Mouse (Mus musculus) hindbrain, embryonic 13.5 days (tissue): ENCODE results near the gene Dhrs7c. TPM values are rescaled to one million over a fixed set of nuclear protein-coding genes. Genes with fewer than 3 reads are reported as not detected.

ENCODE experiments used
- ATAC-seq: fragments of 200-750 bp; cut with Nextera tagmentation; 2 replicates; pipeline ENCODE4 v1.8.0; 2017; ENCODE audit warnings: moderate TSS enrichment; ENCODE audit not compliant: low FRiP score
- H3K27ac ChIP-seq: fragments of 300-500 bp; sonication (generic); 2 replicates; pipeline ENCODE4 v1.5.1; 2015; ENCODE audit warnings: inconsistent platforms, mild to moderate bottlenecking, moderate library complexity
- H3K27me3 ChIP-seq: fragments of 300-500 bp; sonication (generic); 2 replicates; pipeline ENCODE4 v1.6.1; 2015; ENCODE audit warnings: mild to moderate bottlenecking, inconsistent platforms
- H3K36me3 ChIP-seq: fragments of 300-500 bp; sonication (generic); 2 replicates; pipeline ENCODE4 v1.6.1; 2015; ENCODE audit warnings: mild to moderate bottlenecking, inconsistent platforms
- H3K4me1 ChIP-seq: fragments of 300-500 bp; sonication (generic); replicated peaks from 2 replicates; pipeline ENCODE4 v1.6.1; 2015; ENCODE audit warnings: inconsistent platforms
- H3K4me2 ChIP-seq: fragments of 300-500 bp; sonication (generic); 2 replicates; pipeline ENCODE4 v1.6.1; 2015; ENCODE audit warnings: inconsistent platforms, mild to moderate bottlenecking, moderate library complexity
- H3K4me3 ChIP-seq: fragments of 300-500 bp; sonication (generic); 2 replicates; pipeline ENCODE4 v1.5.1; 2015; ENCODE audit warnings: mild to moderate bottlenecking, inconsistent platforms
- H3K9ac ChIP-seq: fragments of 300-500 bp; sonication (generic); 2 replicates; pipeline ENCODE4 v1.6.1; 2015; ENCODE audit warnings: mild to moderate bottlenecking, inconsistent platforms
- H3K9me3 ChIP-seq: fragments of 300-500 bp; sonication (generic); 2 replicates; pipeline ENCODE4 v1.6.1; 2016; ENCODE audit warnings: inconsistent platforms
- WGBS: fragments of 180-500 bp; shearing (Covaris S2); methylation state at CpG from one replicate; pipeline ENCODE4 v1.1.7; 2015; 5-methylcytosine and 5-hydroxymethylcytosine counted together
- polyA plus RNA-seq: library from polyadenylated mRNA; unstranded; fragments of >200 nt; fragmentation: Nextera tagmentation; extraction: Ambion mirVana; gene quantifications from 2 replicates; pipeline ENCODE4 v1.2.1, GENCODE M21; 2015

The Dhrs7c gene
- polyA plus RNA-seq, 1 experiment from 2014 or later, result not detected

- Histone ChIP-seq H3K27ac (no peak overlapping the region), H3K9me3 (no peaks in the 10 kb centered on the region), H3K9ac (no peak overlapping the region), H3K36me3 (no peaks in the 10 kb centered on the region), H3K4me3 (no peak overlapping the region), H3K4me1 (no peaks in the 10 kb centered on the region), H3K27me3 (no peaks in the 10 kb centered on the region), H3K4me2 (no peak overlapping the region)
- no peak for ATAC-seq
- WGBS, result 42% methylated on average over 2 of the region's 2 CpGs
These were observed 57.0 kb downstream of the Dhrs7c start for GRCm38 (mm10) chr11:67855035-67855434.

GRCm38 (mm10) chr11:67858518-67858917, 60.5 kb downstream of the Dhrs7c start:
- H3K4me3 ChIP-seq, result no peak overlapping the region
- no peaks in the 10 kb centered on the region for H3K27me3 ChIP-seq
- peaks cover 8% of the 10 kb centered on the region for H3K4me1 ChIP-seq
- no peak overlapping the region for H3K9ac ChIP-seq
- no peak for ATAC-seq
- 87% methylated on average over 9 of the region's 9 CpGs for WGBS
- H3K4me2 ChIP-seq, result no peak overlapping the region
- H3K36me3 ChIP-seq, result no peaks in the 10 kb centered on the region
- no peak overlapping the region for H3K27ac ChIP-seq
- H3K9me3 ChIP-seq, result no peaks in the 10 kb centered on the region

- no peak for ATAC-seq
- Histone ChIP-seq H3K4me2 (no peak overlapping the region), H3K4me1 (peaks cover 8% of the 10 kb centered on the region), H3K9ac (no peak overlapping the region), H3K36me3 (no peaks in the 10 kb centered on the region), H3K27me3 (no peaks in the 10 kb centered on the region), H3K9me3 (no peaks in the 10 kb centered on the region), H3K4me3 (no peak overlapping the region), H3K27ac (peak overlapping the region; percentile 35)
- 59% methylated on average over 7 of the region's 7 CpGs for WGBS
These were observed 62.9 kb downstream of the Dhrs7c start for GRCm38 (mm10) chr11:67860743-67861398.

GRCm38 (mm10) chr11:67861399-67861838, 63.4 kb downstream of the Dhrs7c start:
- WGBS, result 4% methylated on average over 7 of the region's 7 CpGs
- Histone ChIP-seq H3K4me2 (no peak overlapping the region), H3K4me3 (no peak overlapping the region), H3K27me3 (no peaks in the 10 kb centered on the region), H3K9me3 (no peaks in the 10 kb centered on the region), H3K9ac (no peak overlapping the region), H3K36me3 (no peaks in the 10 kb centered on the region), H3K4me1 (peaks cover 8% of the 10 kb centered on the region), H3K27ac (peak overlapping the region; percentile 35)
- no peak for ATAC-seq

GRCm38 (mm10) chr11:67865100-67865499, 67.1 kb downstream of the Dhrs7c start:
- Histone ChIP-seq H3K9ac (no peak overlapping the region), H3K27me3 (no peaks in the 10 kb centered on the region), H3K4me1 (peaks cover 8% of the 10 kb centered on the region), H3K27ac (no peak overlapping the region), H3K9me3 (no peaks in the 10 kb centered on the region), H3K4me2 (no peak overlapping the region), H3K36me3 (no peaks in the 10 kb centered on the region), H3K4me3 (no peak overlapping the region)
- WGBS, result 81% methylated on average over 5 of the region's 5 CpGs
- no peak for ATAC-seq

Other genes with a start within 250 kb of the Dhrs7c start
- gene Rcvrn, start 102.9 kb upstream of the Dhrs7c start, polyA plus RNA-seq, result not detected in 2 replicates
- not detected in 2 replicates for gene Glp2r, start 27.0 kb upstream of the Dhrs7c start, polyA plus RNA-seq
- gene Gsg1l2, start 23.6 kb upstream of the Dhrs7c start, polyA plus RNA-seq, result not detected in 2 replicates
- gene Usp43, start 124.0 kb downstream of the Dhrs7c start, polyA plus RNA-seq, result 0.38 and 0.53 TPM in 2 replicates
- gene Cfap52, start 167.5 kb downstream of the Dhrs7c start, polyA plus RNA-seq, result 4.0 and 6.7 TPM in 2 replicates
- 71.5 and 74.1 TPM in 2 replicates for gene Stx8, start 168.0 kb downstream of the Dhrs7c start, polyA plus RNA-seq